Mouse (Mus musculus) gastrocnemius, postnatal 4 days (tissue): ENCODE results near the gene Apaf1. TPM values are rescaled to one million over a fixed set of nuclear protein-coding genes. Genes with fewer than 3 reads are reported as not detected.

ENCODE experiments used
- DNase-seq, 2 experiments: peaks; one replicate each; pipeline ENCODE4 v3.0.0; 2021 to 2022; ENCODE audit warnings: low spot score in 2 of 2, mixed read lengths in 2 of 2
- total RNA-seq, 2 experiments: library from RNA; stranded (reverse); gene quantifications; 2 replicates each; pipeline ENCODE4 v1.2.3; 2021

The Apaf1 gene
- total RNA-seq, 2 experiments from 2014 or later = 17.2 to 19.5 TPM

- DNase-seq = no peak
These were observed 99.5 kb downstream of the Apaf1 start for GRCm38 (mm10) chr10:90983046-90983445.

- no peak for DNase-seq
These were observed 100.8 kb downstream of the Apaf1 start for GRCm38 (mm10) chr10:90981811-90982210.

DNA sequence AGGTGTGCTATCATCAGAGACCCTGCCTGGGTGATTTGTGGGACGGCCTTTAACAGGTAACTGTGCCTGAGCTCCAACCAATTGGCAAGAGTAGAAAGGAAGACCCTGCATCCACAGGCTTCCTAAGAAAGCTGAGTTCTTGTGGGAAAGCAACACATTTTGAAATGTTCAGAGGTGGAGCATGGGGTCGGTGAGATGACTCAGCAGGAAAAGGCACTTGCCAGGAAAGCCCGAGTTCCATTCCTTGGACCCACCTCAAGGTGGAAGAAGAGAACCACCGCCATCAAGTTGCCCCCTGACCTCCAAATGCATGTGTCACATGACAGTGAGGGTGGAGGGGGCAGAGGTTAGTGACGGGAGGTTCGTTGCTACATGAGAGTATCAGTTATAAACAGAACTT, 108.1 kb downstream of the Apaf1 start:
- no peak for DNase-seq

GRCm38 (mm10) chr10:90974084-90974483, 108.5 kb downstream of the Apaf1 start:
- no peak for DNase-seq

DNA sequence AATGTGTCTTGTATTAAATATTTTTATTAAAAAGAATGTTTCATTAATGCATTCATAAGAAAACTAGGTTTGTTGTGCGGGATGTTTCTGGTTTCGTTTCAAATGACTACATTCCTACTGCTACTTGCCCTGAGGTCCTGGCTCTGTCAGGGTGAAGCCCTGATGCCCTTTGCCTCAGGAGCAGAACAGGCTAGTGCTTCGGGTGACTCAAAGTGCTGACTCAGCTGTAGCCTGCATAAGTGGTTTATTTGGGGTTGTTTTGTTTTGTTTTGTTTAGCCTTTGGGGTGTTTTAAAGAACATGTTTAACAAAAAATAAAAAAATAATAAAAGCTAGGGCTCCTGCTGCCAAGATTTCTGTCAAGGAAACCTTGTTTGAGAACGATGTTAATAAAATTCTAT, 112.0 kb downstream of the Apaf1 start:
- no peak for DNase-seq

DNA sequence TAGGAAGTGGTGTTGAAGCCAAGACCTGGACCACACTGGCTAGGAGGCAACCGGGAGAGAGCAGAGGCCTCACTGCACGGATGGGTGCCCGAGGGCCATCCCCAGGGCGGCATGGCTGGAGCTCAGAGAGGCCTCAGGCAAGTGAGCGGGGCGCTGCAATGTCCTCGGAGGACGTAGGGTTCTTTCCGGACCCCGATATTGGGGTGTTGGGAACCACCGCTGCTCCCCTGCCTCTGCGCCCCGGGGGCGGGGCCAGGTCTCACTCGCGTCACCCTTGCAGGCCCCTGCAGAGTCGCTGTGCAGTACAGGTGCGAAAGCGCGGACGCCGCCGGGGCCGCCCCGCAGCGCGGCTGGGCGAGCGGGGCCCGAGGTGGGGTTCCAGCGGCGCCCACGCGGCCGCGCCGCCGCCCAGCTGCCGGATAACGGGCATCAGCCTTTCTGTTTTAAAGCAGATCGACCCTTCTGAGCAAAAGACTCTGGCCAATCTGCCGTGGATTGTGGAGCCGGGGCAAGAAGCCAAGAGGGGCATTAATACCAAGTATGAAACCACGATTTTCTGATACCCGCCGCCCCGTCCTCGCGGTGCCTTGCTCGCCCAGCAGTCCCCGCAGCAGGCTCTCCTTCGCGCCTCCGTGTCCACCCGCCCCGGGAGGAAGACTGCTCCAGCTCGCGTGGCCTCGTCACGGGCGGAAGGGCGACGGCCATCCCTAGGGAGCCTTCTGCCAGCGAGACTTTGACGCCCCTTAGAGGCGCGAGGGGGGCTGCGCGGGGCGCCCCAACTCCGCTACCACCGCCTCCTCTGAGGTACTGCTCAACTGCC, 113.0 kb downstream of the Apaf1 start:
- peak; percentile 18 to 35 for DNase-seq

GRCm38 (mm10) chr10:90968247-90968646, 114.3 kb downstream of the Apaf1 start:
- no peak for DNase-seq

DNA sequence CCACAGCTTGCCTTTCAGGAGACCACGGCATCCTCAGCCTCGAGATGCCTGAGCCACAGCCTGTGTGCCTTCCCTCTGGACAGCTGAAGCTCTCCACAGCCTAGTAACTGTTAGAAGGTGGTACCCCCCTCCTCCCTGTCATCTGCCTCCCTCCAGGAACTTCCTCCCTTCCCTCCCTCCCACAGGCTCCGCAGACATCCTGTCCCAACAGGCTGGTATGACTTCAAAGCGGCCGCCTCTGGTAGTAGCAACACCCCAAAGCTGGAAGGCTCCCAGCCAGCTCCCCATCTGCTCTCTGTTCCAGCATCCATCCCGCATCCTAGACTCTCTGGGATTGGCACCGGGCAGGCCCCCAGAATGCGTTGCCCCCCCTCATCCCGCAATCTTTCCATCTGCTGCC, 115.7 kb downstream of the Apaf1 start:
- no peak for DNase-seq

DNA sequence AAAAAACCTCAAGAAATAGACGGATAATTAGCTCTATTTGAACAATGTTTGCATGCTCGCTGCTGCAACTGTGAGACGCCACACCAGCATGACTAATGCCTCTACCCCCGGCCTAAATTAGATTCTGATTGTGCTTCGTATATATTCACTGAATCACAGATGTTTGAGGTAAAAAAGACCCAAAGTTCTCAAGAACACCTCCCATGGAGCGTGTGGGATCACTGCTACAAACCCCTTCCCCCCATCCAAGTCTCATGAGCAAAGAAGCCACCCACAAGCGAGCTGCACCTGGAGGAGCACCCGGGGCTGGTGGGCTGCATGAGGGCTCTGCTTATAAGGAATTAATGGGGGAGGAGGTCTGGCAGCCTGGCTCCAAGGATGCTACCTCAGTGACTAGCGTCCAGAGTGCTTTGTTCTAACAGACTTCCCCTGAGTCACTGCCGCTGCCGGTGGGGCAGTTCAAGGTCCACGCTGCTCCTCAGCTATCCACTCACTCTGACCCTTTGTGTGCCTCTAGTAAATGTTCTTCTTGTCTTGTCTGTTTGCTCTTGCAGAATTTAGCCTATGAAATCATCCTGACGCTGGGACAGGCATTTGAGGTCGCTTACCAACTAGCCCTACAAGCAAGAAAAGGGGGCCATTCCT, 116.8 kb downstream of the Apaf1 start:
- DNase-seq = no peak

- DNase-seq = no peak
These were observed 118.1 kb downstream of the Apaf1 start for GRCm38 (mm10) chr10:90964511-90964910.

DNA sequence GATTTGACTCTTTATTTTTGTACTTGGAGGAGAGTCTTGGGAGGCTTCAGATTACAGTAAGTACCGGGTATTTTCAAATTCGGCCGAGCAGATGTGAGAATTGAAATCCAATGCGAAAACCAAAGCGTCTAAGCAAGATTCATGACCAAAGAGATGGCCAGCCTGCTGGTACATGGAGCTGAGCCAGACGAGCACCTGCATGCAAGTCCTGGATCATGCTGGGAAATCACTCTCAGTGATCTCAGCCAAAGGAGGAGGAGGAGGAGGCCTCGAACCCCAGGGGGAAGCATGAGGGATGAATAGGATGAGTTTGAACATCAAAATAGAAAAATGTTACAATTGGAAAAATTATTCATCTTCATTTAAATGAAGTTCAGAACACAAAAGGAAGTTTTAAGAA, 122.2 kb downstream of the Apaf1 start:
- DNase-seq = no peak

GRCm38 (mm10) chr10:90953821-90954220, 128.7 kb downstream of the Apaf1 start:
- DNase-seq = no peak

DNA sequence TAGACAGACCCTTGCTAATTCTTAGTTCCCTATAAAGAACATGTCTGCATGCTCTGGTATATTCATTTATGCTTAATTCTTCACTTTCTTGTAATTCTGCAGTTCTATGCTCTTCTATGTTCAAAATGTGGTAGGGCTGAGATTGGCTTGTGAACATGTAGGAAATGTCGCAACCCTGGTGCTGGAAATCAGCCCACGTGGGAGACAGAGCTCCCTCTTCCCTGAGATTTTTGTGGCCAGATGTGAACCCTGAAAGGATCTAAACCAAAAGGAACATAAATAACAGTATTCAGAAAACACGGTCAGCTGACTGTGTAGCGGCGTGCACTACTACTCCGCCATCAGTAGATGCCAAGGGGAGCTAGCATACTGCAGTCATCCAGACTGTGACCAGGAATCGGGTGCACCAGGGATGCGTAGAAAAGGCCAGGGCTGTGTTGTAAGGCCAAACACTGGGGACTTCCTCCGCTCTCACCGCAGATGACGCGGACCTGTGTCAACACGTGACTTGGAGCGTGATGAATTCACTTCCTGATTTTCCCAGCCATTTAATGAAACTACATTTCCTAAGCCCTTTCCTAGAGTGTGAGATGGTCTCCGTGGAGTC, 129.4 kb downstream of the Apaf1 start:
- no peak for DNase-seq

- no peak for DNase-seq
These were observed 134.8 kb downstream of the Apaf1 start for GRCm38 (mm10) chr10:90947608-90948373.

DNA sequence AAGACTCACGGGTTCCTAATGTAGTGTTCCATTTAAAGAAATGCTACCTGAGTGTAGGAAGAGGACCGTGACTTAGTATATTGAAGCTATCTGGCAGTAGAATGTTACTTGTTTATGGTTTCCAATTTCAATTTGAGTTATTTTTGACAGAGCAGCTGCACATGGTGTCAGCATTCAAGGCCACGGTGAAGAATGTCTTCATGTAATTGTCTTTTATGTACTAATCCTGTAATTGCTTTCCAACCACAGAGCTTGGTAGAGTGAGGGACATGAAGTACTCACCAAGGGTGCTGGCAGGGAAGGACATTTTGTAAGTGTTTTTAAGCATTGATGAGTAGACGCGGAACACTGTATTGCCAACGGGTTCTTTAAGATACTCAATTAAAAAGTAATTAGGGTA, 135.5 kb downstream of the Apaf1 start:
- DNase-seq = no peak

DNA sequence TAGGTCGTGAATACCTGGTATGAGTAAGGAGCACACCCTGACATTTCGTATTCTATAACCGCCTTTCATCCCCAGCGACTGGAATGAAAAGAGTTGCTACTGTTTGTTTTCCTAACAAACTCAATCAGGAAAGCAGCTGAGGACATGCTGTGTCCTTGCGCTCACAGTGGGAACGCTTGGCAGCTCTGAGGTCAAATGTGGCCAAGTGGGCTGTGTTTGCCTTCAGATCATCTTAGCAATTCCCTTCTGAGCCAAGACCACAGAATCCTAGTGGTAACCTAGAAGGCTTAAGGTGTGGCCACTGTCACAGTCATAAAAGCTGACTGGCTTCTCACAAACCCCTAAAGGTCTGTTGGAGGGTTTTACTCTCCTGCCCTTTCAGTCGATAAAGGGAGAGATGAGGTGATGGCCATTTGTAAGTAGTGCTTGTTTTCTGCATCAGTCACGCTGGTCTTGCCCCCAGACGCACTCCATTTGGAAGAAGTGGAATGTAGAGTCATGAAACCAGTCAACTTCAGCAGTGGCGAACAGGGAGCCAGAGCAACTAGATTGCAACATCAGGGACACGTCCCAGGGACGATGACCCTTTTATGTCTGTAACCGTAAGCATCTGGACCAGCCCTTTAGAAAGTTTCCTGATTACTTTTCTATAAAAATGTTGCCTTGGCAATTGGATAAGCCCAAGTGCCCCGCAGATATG, 140.4 kb downstream of the Apaf1 start:
- DNase-seq = no peak

GRCm38 (mm10) chr10:90940521-90941520, 141.7 kb downstream of the Apaf1 start:
- no peak for DNase-seq
